Mouse (Mus musculus) forebrain, embryonic 11.5 days (tissue): Measurements from ENCODE around the gene Cep112. TPM values are rescaled to one million over a fixed set of nuclear protein-coding genes. Genes with fewer than 3 reads are reported as not detected.

Experiments
- ATAC-seq: fragments of 200-750 bp; cut with Nextera tagmentation; replicated peaks from 2 replicates; pipeline ENCODE4 v1.8.0; 2017; ENCODE audit warnings: moderate TSS enrichment; ENCODE audit not compliant: low FRiP score
- DNase-seq: peaks from one replicate; pipeline ENCODE4 v3.0.0-alpha.2; 2017; ENCODE audit warnings: low spot score
- H3K27ac ChIP-seq: fragments of 300-500 bp; sonication (generic); 2 replicates; pipeline ENCODE4 v1.5.1; 2014; ENCODE audit warnings: low read depth, low read length
- H3K27me3 ChIP-seq: fragments of 300-500 bp; sonication (generic); 2 replicates; pipeline ENCODE4 v1.6.1; 2014; ENCODE audit warnings: mild to moderate bottlenecking, low read length, mixed read lengths; ENCODE audit not compliant: control insufficient read depth, insufficient read depth
- H3K36me3 ChIP-seq: fragments of 300-500 bp; sonication (generic); 2 replicates; pipeline ENCODE4 v1.6.1; 2014; ENCODE audit warnings: mild to moderate bottlenecking, low read length, moderate library complexity, mixed read lengths; ENCODE audit not compliant: control insufficient read depth, insufficient read depth
- H3K4me1 ChIP-seq: fragments of 300-500 bp; sonication (generic); replicated peaks from 2 replicates; pipeline ENCODE4 v1.6.1; 2014; ENCODE audit warnings: low read length, mixed read lengths; ENCODE audit not compliant: control insufficient read depth, insufficient read depth
- H3K4me2 ChIP-seq: fragments of 300-500 bp; sonication (generic); 2 replicates; pipeline ENCODE4 v1.6.1; 2014; ENCODE audit warnings: low read depth, mild to moderate bottlenecking, low read length, moderate library complexity, mixed read lengths; ENCODE audit not compliant: severe bottlenecking
- H3K4me3 ChIP-seq: fragments of 300-500 bp; sonication (generic); 2 replicates; pipeline ENCODE4 v1.5.1; 2014; ENCODE audit warnings: low read depth, low read length
- H3K9ac ChIP-seq: fragments of 300-500 bp; sonication (generic); 2 replicates; pipeline ENCODE4 v1.6.1; 2014; ENCODE audit warnings: low read length
- H3K9me3 ChIP-seq: fragments of 300-500 bp; sonication (generic); 2 replicates; pipeline ENCODE4 v1.6.1; 2016; ENCODE audit warnings: low read length, mixed read lengths; ENCODE audit not compliant: control insufficient read depth
- WGBS: fragments of 180-500 bp; shearing (Covaris S2); extraction: QIAGEN DNeasy Blood & Tissue Kit; methylation state at CpG from one replicate; pipeline ENCODE4 v1.1.7; 2014; 5-methylcytosine and 5-hydroxymethylcytosine counted together
- polyA plus RNA-seq: library from polyadenylated mRNA; unstranded; fragments of >200 nt; fragmentation: Nextera tagmentation; extraction: Ambion mirVana; gene quantifications from 2 replicates; pipeline ENCODE4 v1.2.1, GENCODE M21; 2014

The Cep112 gene
- polyA plus RNA-seq, 1 experiment from 2014 or later, result 16.9 TPM

- ATAC-seq (no peak), DNase-seq (no peak)
- 92% methylated on average over 6 of the region's 6 CpGs for WGBS
- peaks cover 14% of the 10 kb centered on the region for H3K4me1 ChIP-seq
- H3K27ac ChIP-seq, result no peak overlapping the region
- no peak overlapping the region for H3K4me3 ChIP-seq
- H3K4me2 ChIP-seq, result no peak overlapping the region
- H3K9ac ChIP-seq, result no peak overlapping the region
- no peaks in the 10 kb centered on the region for H3K9me3 ChIP-seq
- peaks cover 4% of the 10 kb centered on the region; the same call in 1 of the 2 replicates for H3K27me3 ChIP-seq
- no peaks in the 10 kb centered on the region for H3K36me3 ChIP-seq
These were observed 473.5 kb downstream of the Cep112 start for GRCm38 (mm10) chr11:108898483-108898882.

- no peak overlapping the region for H3K4me3 ChIP-seq
- H3K4me1 ChIP-seq, result 0 out of 2 replicates have a peak, but pooled peaks cover 2% of the 10 kb centered on the region
- WGBS, result 81% methylated on average over 9 of the region's 10 CpGs
- no peak overlapping the region for H3K27ac ChIP-seq
- no peak overlapping the region for H3K9ac ChIP-seq
- no peaks in the 10 kb centered on the region for H3K9me3 ChIP-seq
- DNase-seq (no peak), ATAC-seq (no peak)
- H3K4me2 ChIP-seq, result no peak overlapping the region
- H3K27me3 ChIP-seq, result no peaks in the 10 kb centered on the region
- H3K36me3 ChIP-seq, result no peaks in the 10 kb centered on the region
These were observed 475.9 kb downstream of the Cep112 start for GRCm38 (mm10) chr11:108900718-108901488.

GRCm38 (mm10) chr11:108901670-108902069 is 476.7 kb downstream of the Cep112 start:
- Histone ChIP-seq H3K9ac (no peak overlapping the region), H3K9me3 (no peaks in the 10 kb centered on the region), H3K4me1 (0 out of 2 replicates have a peak, but pooled peaks cover 2% of the 10 kb centered on the region), H3K4me2 (no peak overlapping the region), H3K36me3 (no peaks in the 10 kb centered on the region), H3K27me3 (no peaks in the 10 kb centered on the region), H3K27ac (no peak overlapping the region), H3K4me3 (no peak overlapping the region)
- 73% methylated on average over 7 of the region's 7 CpGs for WGBS
- DNase-seq, result no peak
- ATAC-seq, result no peak

GRCm38 (mm10) chr11:108902303-108902702 is 477.3 kb downstream of the Cep112 start:
- DNase-seq, result no peak
- H3K4me1 ChIP-seq, result 0 out of 2 replicates have a peak, but pooled peaks cover 2% of the 10 kb centered on the region
- H3K27me3 ChIP-seq, result no peaks in the 10 kb centered on the region
- H3K36me3 ChIP-seq, result no peaks in the 10 kb centered on the region
- no peak overlapping the region for H3K27ac ChIP-seq
- H3K4me2 ChIP-seq, result no peak overlapping the region
- no peak overlapping the region for H3K9ac ChIP-seq
- no peaks in the 10 kb centered on the region for H3K9me3 ChIP-seq
- ATAC-seq, result no peak
- no peak overlapping the region for H3K4me3 ChIP-seq
- 81% methylated on average over 4 of the region's 4 CpGs for WGBS

- no peaks in the 10 kb centered on the region for H3K9me3 ChIP-seq
- no peak overlapping the region for H3K4me3 ChIP-seq
- H3K4me2 ChIP-seq, result no peak overlapping the region
- H3K9ac ChIP-seq, result no peak overlapping the region
- no peaks in the 10 kb centered on the region for H3K36me3 ChIP-seq
- H3K27me3 ChIP-seq, result peaks cover 9% of the 10 kb centered on the region
- no peak overlapping the region for H3K27ac ChIP-seq
- ATAC-seq (no peak), DNase-seq (no peak)
- peaks cover 5% of the 10 kb centered on the region; the same call in 1 of the 2 replicates for H3K4me1 ChIP-seq
- 74% methylated on average over 7 of the region's 7 CpGs for WGBS
These were observed 481.7 kb downstream of the Cep112 start for GRCm38 (mm10) chr11:108906590-108907254.

GRCm38 (mm10) chr11:108909396-108910195 is 484.6 kb downstream of the Cep112 start:
- no peak for DNase-seq
- Histone ChIP-seq H3K4me3 (no peak overlapping the region; the same call in 1 of the 2 replicates), H3K27me3 (peaks cover 9% of the 10 kb centered on the region), H3K9ac (no peak overlapping the region), H3K36me3 (no peaks in the 10 kb centered on the region), H3K27ac (no peak overlapping the region), H3K4me1 (peaks cover 5% of the 10 kb centered on the region; the same call in 1 of the 2 replicates), H3K4me2 (peak overlapping the region; percentile 6; the same call in 1 of the 2 replicates), H3K9me3 (no peaks in the 10 kb centered on the region; the same call in 1 of the 2 replicates)
- 7% methylated on average over 24 of the region's 24 CpGs for whole genome bisulfite sequencing
- no peak; the same call in 1 of the 2 replicates for ATAC-seq

Other genes with a start within 250 kb of the Cep112 start
- gene Apoh, start 81.8 kb upstream of the Cep112 start, polyA plus RNA-seq, result not detected in 2 replicates
- gene Prkca, start 81.3 kb upstream of the Cep112 start, polyA plus RNA-seq, result 4.9 and 5.2 TPM in 2 replicates